Comparison of ENCODE assay signal across 8 mouse cellular contexts in genomic region chr10:53502875-53503816, GRCm38 (mm10).
DNase-seq lines count a peak whose midpoint lies in the region; ATAC-seq lines count a peak whose summit lies in the region.

No protein-coding gene starts in this region.

- peak; percentile 62 to 70 for ATAC-seq in hematopoietic stem cell, adult 5-6 weeks (replicated peaks in 1 of 2; ENCODE audit: insufficient read depth in 1 of 2, low FRiP score in 2 of 2, low TSS enrichment in 1 of 2, low read depth in 1 of 2, poor library complexity in 2 of 2, severe bottlenecking in 2 of 2)
- peak; percentile 77 for ATAC-seq in midbrain, embryonic 14.5 days (ENCODE audit: low FRiP score, low TSS enrichment)

- no peaks in the 10 kb centered on the region for H3K36me3 ChIP-seq in forebrain, embryonic 10.5 days (replicated peaks)
- no peaks in the 10 kb centered on the region for H3K36me3 ChIP-seq in midbrain, embryonic 14.5 days (ENCODE audit: control insufficient read depth, insufficient read depth, low read length)

- WGBS in forebrain, embryonic 10.5 days = 40% methylated on average over 21 of the region's 21 CpGs
- 36% methylated on average over 21 of the region's 21 CpGs for WGBS in midbrain, embryonic 14.5 days

- peaks cover 13% of the 10 kb centered on the region for H3K4me1 ChIP-seq in forebrain, embryonic 10.5 days
- 0 out of 2 replicates have a peak, but pooled peaks cover 6% of the 10 kb centered on the region for H3K4me1 ChIP-seq in midbrain, embryonic 14.5 days (ENCODE audit: control insufficient read depth, insufficient read depth, low read length)

- H3K9ac ChIP-seq in midbrain, embryonic 14.5 days (replicated peaks; ENCODE audit: low read length) = peak overlapping the region; percentile 47

- peak; percentile 44 for DNase-seq in layer of hippocampus, adult 11-12 months (ENCODE audit: low spot score)
- DNase-seq in layer of hippocampus, adult 9-10 months (ENCODE audit: low spot score) = no peak
- peak; percentile 22 for DNase-seq in forebrain, embryonic 10.5 days (ENCODE audit: extremely low spot score, low spot score)
- DNase-seq in layer of hippocampus, postnatal 14 days (ENCODE audit: low spot score in 2 of 2) = peak; percentile 39 to 76
- DNase-seq in midbrain, embryonic 14.5 days = peak; percentile 81
- no peak for DNase-seq in urinary bladder, postnatal 14 days (ENCODE audit: low spot score)
- no peak for DNase-seq in gastrocnemius, adult 18-20 months (ENCODE audit: low spot score)

- H3K4me3 ChIP-seq in forebrain, embryonic 10.5 days = peak overlapping the region; percentile 27; the same call in 1 of the 2 replicates
- 0 out of 2 replicates have a peak overlapping the region, but pooled peaks have one; percentile 3 for H3K4me3 ChIP-seq in midbrain, embryonic 14.5 days (replicated peaks; ENCODE audit: low read depth, low read length)

- H3K9me3 ChIP-seq in forebrain, embryonic 10.5 days = 0 out of 2 replicates have a peak, but pooled peaks cover under 1% of the 10 kb centered on the region
- no peaks in the 10 kb centered on the region for H3K9me3 ChIP-seq in midbrain, embryonic 14.5 days (ENCODE audit: control insufficient read depth, low read length)

- H3K27me3 ChIP-seq in forebrain, embryonic 10.5 days (ENCODE audit: poor library complexity, severe bottlenecking) = 0 out of 2 replicates have a peak, but pooled peaks cover 9% of the 10 kb centered on the region
- H3K27me3 ChIP-seq in midbrain, embryonic 14.5 days (ENCODE audit: control insufficient read depth, insufficient read depth, low read length) = no peaks in the 10 kb centered on the region

- H3K4me2 ChIP-seq in midbrain, embryonic 14.5 days (ENCODE audit: low read length) = peak overlapping the region; percentile 49

- peak overlapping the region; percentile 74 for H3K27ac ChIP-seq in forebrain, embryonic 10.5 days
- peak overlapping the region; percentile 68 for H3K27ac ChIP-seq in midbrain, embryonic 14.5 days (replicated peaks; ENCODE audit: low read depth, low read length)

Comparison
In these comparisons a context has a peak if more than half of its experiments do, and no peak if none do; other contexts are left out.
1. DNase-seq: peak in layer of hippocampus, adult 11-12 months (single experiment), forebrain, embryonic 10.5 days (single experiment), layer of hippocampus, postnatal 14 days (2 of 2) and midbrain, embryonic 14.5 days (single experiment); none in layer of hippocampus, adult 9-10 months (single experiment), urinary bladder, postnatal 14 days (single experiment) and gastrocnemius, adult 18-20 months (single experiment).